Mouse (Mus musculus): Measurements from ENCODE around the gene Atp1b1.

The Atp1b1 gene

DNA sequence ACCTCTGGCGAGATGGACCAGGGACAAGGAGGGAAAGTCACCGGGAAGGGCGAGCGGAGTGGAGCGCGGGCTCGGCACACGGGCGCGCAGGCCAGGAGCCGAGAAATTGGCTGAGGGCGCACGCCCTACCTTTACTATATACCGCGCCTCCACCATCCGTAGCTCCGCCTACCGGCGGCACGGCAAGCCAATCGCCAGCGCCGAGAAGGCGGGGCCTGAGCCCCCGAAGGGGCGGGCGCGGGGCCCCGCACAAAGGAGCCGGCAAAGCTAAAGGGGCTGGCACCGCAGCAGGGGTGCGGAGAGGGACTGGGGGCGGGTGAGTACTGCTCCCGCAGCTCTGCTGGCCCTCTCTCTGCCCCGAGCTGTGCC lies at the start of gene Atp1b1:
TSS of gene Atp1b1 (minus strand) at position 111 of the 369 bp plus-strand sequence.
- peak; percentile 87 for DNase-seq (ENCODE audit: low spot score)

DNA sequence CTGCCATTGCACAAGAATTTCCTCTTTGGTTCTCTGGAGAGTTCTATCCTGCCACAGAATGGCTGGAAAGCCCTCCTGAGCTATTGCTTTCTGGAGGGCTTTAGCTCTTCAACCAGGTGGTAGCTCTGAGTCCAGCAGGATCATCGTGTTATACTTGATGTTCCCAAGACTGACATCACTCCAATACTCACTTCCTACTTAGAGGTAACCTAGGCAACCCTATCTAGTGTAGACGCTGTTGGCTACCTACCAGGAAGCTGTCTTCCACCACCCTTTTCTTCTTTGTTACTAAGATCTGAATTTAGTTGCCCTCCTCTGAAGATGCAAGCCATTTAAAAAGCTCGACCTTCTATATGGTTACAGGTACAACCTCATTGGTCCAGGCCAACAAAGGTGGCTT lies 46.9 kb upstream of the Atp1b1 start:
- no peak for DNase-seq (ENCODE audit: low spot score)

DNA sequence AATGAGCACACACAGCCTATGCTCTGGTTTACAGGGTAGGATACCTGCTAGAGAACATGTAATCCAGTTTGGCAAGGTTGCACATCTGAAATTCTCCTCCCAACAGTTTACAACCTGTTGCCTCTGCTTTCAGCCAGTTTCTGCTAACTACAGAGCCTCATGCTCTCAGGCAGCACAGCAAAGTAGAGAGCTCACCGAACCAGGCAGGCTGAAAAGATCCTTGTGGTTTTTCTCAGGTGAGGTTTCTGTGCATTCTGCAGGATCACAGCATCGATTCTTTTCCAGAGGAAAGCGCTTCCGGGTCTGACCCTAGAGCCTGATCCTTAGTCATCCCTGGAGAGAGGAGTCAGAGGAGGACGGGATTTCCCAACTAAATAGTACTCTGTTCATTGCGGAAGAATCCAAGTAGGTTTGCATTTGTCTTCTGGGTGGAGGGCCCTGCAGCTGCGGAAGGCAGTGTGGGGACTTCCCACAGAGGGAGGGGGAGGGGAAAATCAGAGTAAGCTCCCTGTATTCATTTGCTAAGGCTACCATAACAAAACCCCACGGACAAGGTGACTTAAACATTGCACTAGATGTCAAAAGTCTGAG lies 45.1 kb upstream of the Atp1b1 start:
- no peak for DNase-seq (ENCODE audit: low spot score)

DNA sequence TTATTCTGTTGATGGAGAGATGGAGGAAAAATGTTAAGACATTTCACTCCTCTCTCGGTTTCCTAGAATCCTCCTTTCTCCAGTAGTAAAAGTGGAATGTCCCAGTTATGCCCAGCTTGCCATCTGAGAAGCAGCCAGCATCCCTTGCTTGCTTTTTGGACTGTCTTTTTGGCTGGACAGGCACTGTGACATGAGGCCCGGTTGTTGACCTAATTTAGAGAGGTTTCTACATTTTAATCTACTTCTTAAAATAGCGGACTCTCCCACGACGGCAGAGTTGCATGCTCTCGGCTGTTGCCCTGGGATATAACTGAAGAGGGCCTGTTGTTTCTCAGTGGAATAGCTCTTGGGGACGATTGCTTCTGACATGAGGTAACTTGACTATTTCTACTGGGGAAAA lies 44.1 kb upstream of the Atp1b1 start:
- DNase-seq (ENCODE audit: low spot score), result no peak

DNA sequence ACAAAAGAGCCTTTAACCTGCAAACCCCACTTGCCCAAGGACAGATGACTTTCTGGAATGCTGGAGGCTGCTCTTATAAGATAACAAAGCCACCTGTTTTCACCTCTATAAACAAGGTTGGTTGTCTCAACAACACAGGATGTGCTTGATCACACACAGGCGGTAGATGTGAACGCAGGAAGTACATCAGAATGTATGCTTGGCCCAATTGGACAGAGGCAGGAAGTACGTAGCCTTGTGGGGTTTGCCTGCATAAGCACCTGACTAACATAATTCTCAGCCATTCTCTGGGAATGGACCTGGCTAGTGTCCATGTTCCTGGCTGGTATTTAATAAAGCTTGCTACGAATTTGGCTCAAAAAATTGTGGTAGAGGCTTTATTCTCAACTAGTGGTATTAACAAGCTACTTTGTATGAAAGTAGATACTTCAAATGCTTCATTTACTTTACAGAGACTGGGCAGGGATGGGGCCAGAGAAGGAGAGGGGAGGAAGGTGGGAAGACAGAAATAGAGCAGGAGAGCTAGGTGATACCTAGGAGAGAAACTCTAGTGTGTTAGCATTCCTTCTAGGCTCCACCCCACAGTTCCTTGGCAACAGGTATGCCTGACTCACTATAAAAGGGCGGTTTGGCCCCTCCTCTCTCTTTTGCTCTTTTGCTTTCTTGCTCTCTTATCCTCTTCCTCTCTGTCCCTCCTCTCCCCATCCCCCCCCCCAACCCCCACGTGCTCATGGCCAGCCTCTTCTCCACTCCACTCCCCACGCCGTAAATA lies 36.8 kb upstream of the Atp1b1 start:
- no peak for DNase-seq (ENCODE audit: low spot score)

DNA sequence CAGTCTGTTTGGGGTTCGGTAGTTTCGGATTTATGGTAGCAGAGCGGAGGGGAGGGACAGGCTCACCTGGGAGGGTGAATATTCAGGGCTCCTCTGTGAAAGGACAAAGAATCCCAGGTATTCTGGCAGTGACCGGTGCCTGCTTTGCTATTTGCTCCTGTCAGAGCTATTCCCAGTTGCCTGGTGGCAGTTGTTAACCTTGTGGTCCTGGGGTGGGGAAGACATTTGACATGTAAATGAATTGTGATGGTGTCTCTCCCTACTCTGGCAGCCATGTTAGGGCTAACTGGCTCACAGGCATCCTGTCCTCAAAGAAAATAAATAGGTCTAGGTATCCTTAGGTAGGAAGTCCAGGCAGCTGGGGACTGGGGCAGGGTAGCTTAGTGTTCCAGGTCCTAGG lies 36.1 kb upstream of the Atp1b1 start:
- no peak for DNase-seq (ENCODE audit: low spot score)

DNA sequence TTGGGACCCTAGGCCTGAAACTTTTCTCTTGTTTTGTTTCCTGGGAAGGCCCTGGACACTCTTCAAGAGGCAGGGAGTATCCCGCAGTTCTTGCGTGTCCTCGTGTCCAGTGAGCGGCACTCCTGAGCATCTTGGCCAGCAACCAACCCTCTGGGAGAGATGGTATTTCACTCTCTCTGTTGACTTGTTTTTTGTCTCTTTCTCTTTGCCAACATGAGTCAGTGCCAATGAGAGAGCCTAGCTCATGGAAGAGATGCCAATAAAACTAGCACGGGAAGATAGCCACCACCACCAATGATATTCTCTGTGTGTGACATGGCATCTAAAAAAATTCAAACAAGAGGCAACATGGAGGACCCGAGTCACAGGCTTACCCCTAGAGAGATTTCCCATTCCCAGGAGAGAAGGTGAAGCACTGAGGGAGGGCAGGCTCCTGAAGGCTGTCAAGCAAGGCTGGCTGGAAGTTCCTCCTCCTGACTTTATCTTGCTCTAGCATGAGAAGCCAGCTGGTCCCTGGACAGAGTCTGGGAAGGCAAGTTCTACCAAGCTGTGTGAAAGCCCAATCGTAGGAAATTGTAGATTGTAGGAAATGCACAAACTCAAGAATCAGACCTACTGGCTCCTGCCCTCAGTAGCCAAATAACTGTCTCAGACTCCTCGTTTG lies 35.0 kb upstream of the Atp1b1 start:
- DNase-seq (ENCODE audit: low spot score), result no peak

DNA sequence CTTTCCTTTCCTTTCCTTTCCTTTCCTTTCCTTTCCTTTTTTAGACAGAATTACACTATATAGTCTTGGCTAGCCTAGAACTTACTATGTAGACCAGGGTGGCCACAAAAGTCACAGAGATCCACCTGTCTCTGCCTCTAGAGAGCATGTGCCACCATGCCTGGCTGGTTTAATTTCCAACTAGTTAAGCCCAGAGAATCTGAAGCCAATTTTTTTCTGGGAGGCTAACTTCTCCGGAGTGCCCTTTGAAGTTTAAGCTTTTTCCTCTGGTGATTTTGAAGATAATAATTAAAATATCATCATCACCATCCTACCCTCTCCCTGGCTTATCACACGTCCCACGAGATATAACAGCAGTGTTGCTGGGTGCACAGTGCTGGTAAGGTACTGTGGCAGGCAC lies 34.3 kb upstream of the Atp1b1 start:
- no peak for DNase-seq (ENCODE audit: low spot score)

DNA sequence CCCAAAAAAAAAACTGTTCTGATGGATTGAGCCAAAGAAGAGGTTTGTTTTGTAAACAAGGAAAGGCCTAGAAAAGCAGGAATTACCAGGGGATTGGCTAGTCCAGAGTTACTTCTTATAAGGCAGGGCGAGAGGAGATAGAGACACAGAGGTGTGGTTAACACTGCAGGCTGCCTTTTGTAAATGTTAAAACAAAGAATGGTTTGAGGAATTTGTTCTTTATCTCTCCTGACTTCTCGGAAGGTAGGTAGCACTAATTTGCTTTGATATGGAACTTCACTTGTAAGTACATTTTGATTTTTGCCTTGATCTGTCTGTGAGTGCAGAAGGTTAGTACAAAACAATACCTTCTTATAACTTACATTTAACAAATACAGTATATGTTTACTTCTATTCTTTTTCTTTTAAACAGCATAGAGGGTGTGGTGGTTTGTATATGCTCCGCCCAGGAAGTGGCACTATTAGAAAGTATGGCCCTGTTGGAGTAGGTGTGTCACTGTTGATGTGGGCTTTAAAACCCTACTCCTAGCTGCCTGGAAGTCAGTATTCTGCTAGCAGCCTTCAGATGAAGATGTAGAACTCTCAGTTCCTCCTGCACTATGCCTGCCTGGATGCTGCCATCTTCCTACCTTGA lies 31.9 kb upstream of the Atp1b1 start:
- DNase-seq (ENCODE audit: low spot score), result no peak

DNA sequence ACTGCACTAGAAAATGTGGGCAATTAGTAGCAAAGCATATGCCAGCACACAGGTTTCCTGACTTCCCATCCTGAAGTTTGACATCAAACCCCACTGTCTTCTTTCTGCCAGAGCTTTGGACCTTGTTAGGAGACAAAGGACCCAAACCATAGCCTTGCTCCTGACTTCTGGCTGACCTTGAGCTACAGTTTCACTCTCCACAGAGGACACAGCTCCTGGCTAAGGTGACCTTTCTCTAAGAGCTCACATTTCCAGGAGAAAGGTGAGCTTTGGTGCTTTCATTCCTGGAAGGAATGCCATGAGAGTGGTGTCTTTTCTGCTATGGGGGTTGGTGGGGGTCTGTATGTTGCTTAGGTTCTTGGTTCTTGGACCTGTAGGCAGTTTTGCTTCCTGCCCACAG lies 25.6 kb upstream of the Atp1b1 start:
- DNase-seq (ENCODE audit: low spot score), result no peak

DNA sequence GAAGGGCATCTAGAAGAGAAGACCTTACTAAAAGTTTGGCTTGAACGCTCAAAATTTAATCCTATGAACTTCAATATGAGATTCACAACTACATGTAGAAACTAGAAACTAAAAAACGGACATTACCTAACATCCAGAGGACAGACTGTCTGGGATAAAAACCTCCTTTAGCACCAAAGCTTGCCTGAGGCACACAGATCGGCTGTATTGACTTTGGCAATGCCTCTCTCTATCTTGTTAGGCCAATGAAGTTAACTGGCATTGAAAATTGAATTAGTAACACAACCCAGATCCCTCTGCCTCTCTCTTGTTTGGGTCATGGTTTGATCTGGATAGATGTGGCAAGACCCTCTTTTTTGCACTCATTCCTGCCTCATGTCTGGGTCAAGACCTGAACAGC lies 24.7 kb upstream of the Atp1b1 start:
- no peak for DNase-seq (ENCODE audit: low spot score)

DNA sequence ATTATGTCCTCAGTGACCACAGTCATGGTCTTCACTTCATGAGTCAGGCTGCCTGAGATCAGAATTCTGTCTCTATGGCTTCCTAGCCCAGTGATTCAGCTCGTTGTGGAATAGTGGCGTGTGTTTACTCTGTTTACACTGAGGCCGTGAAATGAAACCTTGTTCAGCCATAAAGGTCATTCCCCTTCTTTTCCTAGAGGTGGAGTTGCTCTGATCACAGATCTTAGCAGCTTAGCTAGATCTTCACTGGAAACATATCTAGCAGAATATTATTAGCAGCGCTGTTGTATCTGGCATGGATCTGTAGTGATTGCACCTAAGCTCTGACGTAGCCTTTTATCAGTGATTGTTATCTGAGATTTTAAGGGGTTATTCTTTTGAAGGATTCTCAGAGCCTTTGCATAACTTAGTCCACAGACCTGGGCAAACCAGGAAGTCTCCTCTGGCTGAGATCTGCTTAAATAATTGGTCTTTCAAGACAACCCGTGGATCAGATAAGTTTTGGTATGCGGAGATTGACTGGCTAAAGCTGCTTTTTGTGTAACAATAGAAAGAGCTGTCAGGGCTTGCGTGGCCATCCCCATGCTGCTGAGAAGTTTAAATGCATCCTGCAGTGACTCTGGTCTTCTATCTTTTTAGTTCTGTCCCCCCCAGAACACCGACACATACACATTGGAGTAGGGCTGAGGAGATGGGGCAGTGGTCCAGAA lies 23.6 kb upstream of the Atp1b1 start:
- no peak for DNase-seq (ENCODE audit: low spot score)

DNA sequence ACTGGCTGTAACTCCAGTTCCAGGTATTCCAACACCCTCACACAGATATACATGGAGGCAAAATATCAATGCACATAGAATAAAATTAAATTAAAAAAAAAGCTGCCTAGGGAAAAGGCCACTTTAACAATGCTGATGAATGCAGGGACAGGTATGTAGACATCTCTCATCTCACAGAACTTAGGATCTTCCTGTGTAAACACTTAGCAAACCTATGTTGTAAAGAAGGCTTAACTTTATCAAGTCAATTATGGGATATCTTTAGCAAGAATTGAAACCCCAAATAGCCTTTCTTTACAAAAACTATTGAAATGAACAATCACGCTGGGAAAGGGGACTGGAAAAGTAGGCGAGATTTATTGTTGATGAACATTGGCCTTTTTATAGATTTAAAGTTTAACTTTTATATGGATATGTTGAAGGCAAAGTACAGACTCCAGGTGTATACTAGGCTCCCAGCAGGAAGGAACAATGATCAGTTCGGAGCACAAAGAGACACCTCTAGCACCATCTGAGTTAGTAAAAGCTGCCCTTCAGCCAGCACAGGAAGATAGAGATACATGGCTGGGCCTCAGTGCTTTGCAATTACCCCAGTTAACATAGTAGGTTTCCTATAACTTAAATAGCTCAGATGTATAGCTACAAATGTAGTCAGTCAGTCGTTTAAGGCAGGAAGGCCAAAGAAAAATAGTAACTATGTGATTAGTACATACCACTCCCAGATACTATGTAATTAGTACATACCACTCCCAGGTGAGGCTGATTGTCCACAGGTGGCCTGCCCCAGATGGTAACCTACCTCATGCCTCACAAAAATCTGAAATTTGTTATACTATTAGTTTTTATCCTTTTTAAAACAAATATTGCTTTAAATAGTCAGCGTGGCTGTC lies 22.8 kb upstream of the Atp1b1 start:
- DNase-seq (ENCODE audit: low spot score), result no peak

DNA sequence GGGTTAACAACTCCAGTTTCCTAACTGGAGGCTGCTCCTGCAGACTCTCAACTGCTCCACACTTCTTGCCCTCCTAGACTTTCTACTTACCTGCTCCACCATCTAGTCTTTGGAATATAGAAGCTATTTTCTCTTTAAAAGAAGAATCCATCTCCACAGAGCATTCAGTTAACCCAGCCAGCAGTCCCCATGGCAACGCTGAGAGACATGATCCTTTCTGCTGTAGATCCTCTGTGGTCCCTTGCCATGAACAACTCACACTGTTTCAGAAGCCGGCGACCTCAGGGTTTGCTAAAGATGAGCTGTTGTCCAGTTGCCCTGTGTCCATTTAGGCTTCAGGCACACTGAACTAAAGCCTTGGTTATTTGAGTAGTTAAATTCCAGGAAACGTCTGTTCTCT lies 17.7 kb upstream of the Atp1b1 start:
- no peak for DNase-seq (ENCODE audit: low spot score)

DNA sequence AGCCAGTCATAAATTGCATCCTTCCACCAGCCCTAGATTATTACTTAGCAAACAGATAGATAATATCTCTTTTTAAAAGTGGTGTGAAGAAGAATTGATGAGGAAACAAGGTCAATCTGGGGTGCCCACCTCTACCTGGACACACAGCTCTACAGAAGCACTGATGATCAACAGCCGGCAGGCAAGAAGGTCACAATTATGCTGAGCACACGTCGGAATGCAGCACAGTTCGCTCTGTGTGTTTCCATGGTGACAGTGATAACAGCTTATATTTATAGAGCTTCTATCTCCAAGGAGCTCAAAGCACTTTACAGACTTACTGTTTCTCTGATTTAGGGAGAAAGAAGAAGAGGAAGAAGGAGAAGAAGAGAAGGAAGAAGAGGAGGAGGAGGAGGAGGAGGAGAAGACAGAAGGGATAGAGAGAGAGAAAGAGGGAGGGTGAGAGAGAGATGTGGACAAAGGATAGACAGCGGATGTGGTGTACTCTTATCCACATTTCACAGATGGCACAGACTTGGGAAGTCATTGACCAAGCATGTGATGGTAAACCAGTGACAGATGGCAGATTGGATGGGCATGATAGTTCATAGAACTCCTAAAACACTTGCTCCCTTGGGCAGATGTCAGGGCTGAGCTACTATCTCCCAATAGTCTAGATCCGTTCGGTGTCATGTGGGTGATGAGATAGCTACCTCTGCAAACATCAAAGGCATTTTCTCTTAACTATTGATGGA lies 16.8 kb upstream of the Atp1b1 start:
- no peak for DNase-seq (ENCODE audit: low spot score)

DNA sequence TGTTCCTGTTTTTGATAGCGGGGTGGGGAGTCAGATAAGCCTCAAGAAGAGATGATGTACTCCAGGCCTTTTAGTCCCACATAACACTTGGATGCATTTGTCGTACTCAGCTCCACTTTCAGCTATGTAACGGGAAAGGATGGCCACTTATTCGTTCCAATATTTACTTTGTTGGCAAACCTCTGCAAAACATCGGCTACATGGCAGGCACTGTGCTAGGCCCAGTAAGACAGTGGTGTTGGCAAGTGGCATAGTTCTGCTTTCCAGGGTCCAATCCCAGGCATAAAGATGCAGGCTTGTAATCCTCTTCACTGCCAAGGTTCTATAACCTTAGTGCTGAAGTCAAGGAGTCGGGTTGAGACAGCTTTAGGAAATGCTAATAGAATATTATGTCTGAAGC lies 16.2 kb upstream of the Atp1b1 start:
- DNase-seq (ENCODE audit: low spot score), result no peak

DNA sequence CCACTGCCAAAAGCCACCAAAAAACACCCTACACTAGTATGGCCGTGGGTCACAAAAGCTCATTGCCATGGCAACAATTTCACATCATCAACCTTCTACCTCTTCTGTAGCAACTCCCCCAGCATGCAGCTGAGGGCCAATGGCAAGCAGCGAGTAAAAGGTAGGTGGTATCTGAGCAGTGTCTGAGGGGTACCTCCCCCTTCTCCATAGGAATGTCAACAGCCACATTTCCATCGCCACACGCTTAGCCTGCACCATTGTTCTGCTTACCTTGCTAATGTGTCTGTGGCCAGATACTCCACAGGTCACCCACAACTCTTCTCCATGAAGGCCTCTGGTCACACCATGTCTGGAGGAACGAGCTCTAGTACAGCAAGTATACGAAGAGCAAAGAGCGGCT lies 15.2 kb upstream of the Atp1b1 start:
- DNase-seq (ENCODE audit: low spot score), result no peak

DNA sequence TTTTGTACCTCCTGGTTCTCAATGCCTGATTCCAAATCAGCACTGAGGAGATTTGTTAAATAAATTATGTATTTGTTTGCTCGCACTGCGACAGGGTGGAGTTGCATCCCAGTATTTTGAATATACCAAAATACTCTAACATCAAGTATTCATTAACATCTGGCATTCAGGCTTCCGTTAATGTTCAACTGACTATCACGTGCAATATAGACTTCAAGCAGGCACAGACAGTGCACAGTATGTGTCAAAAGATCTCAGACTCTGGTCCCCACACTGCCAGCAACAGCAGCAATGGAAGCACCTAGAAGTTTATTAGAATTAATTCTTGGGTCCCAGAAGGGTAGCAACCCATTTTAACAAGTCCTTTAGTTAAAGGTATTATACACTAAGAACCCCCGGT lies 13.5 kb upstream of the Atp1b1 start:
- no peak for DNase-seq (ENCODE audit: low spot score)

DNA sequence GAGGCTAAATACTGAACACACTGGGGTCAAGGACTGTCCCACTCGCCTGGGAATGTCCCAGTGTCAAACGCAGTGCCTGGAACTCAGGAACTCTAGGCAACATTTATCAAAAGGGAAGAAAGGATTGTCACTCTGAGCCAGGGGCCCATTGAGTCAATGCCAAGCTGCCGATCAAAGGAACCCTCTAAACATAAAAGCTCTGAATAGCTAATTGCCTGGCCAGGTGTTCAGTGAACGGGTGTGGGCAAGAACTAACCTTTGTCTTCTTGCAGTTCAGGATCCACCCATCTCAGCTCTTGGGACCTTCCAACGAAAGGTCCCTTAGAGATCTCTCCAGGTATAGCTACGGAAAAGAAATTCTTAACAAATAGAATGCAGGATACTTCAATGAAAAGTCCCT lies 12.8 kb upstream of the Atp1b1 start:
- DNase-seq (ENCODE audit: low spot score), result no peak

DNA sequence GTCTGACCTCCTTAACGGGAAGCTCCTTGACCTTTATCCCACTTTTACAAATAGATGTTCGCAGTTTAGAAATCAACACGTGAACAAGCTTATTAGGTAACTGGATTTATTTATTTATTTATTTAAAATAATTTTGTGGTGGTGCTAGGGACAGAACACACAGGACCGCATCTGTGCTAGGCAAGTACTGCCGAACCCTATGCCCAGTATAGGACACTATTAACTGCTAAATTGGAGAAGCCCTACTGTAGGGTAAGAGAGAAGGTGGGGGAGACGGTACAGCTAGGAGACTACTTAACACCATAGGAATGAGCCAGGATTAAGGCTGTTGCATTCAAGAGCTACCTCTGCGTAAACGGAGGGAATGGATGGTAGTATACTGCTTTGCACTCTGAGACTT lies 10.2 kb upstream of the Atp1b1 start:
- DNase-seq (ENCODE audit: low spot score), result no peak

DNA sequence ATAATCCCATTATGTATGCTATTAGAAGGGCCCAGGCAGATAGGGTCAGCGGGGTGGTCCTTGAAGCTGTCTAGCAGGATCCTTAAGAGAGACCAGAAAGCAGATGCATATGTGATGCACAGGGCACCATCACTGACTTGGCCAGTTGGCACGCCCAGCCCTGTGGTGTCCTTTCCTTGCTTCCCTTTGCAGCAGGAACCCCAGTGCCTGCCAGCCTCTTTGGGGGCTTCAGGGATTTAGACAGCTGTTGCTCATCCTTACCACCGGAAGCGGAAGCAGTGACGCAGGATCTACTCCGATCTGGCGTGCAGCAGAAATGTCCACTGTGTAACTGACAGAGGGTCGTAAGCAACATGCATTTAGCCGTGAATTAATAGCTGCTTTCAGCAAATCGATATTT lies 9.3 kb upstream of the Atp1b1 start:
- no peak for DNase-seq (ENCODE audit: low spot score)

All from retina, embryonic 14.5 days (tissue).